Mouse (Mus musculus): ENCODE measurements around the gene Klf4. TPM values are rescaled to one million over a fixed set of nuclear protein-coding genes. Genes with fewer than 3 reads are reported as not detected.

Gene Klf4
- polyA plus RNA-seq, 1 experiment from 2014 or later = 2.3 TPM

GRCm38 (mm10) chr4:55514733-55515176 lies 17.5 kb downstream of the Klf4 start:
- H3K4me3 ChIP-seq (ENCODE audit: low read depth, low read length) = peak overlapping the region; percentile 44
- H3K36me3 ChIP-seq (ENCODE audit: control insufficient read depth, insufficient read depth, low read length) = no peaks in the 10 kb centered on the region
- peak overlapping the region; percentile 80 for H3K9ac ChIP-seq (ENCODE audit: low read length)
- no peaks in the 10 kb centered on the region; the same call in 1 of the 2 replicates for H3K4me1 ChIP-seq (replicated peaks; ENCODE audit: control insufficient read depth, insufficient read depth, low read length)
- H3K27ac ChIP-seq (ENCODE audit: low read depth, low read length) = no peak overlapping the region
- ATAC-seq (replicated peaks; ENCODE audit: low FRiP score) (peak; percentile 96), DNase-seq (ENCODE audit: low spot score) (peak; percentile 87)
- H3K4me2 ChIP-seq (ENCODE audit: low read depth, low read length, severe bottlenecking) = peak overlapping the region; percentile 72
- WGBS = 1% methylated on average over 39 of the region's 39 CpGs
- peaks cover 3% of the 10 kb centered on the region; the same call in 1 of the 2 replicates for H3K27me3 ChIP-seq (ENCODE audit: control insufficient read depth, insufficient read depth, low read length)
- no peaks in the 10 kb centered on the region for H3K9me3 ChIP-seq (ENCODE audit: control insufficient read depth, low read length)

DNA sequence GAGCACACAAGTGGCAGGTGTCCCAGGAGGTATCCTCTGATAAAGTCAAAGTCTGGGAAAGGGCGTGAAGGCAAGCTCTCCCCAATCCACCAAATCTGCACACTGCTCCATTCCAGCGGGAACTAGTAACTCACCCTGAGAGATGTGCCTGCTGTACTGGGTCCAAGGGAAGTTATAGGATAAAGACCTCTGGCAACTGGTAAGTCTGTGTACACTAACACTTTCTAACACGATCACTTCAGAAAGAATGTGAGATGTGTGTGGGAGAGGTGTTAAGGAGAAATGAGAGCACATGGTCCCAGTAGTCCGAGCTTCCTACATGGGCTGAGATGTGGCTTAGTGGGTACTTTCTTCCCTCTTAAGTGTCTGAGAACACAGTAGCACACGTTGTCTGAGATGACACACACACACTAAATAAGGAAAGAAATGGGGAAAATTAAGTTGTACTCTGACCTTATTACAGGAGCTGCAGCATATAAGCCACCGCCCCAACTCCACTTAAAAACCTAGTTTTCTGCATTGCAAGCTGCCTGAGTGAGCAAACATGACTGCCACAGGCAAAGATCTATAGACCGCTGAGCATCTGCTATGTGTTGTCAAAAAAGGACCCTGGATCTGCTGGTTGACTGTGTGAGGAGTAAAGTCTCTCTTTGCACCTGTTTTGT lies 18.5 kb downstream of the Klf4 start:
- no peaks in the 10 kb centered on the region for H3K4me1 ChIP-seq (replicated peaks; ENCODE audit: control insufficient read depth, insufficient read depth, low read length)
- H3K4me3 ChIP-seq (ENCODE audit: low read depth, low read length) = no peak overlapping the region
- H3K27ac ChIP-seq (ENCODE audit: low read depth, low read length) = no peak overlapping the region
- H3K27me3 ChIP-seq (ENCODE audit: control insufficient read depth, insufficient read depth, low read length) = peaks cover 3% of the 10 kb centered on the region; the same call in 1 of the 2 replicates
- WGBS = 85% methylated on average over 7 of the region's 7 CpGs
- H3K36me3 ChIP-seq (ENCODE audit: control insufficient read depth, insufficient read depth, low read length) = no peaks in the 10 kb centered on the region
- H3K4me2 ChIP-seq (ENCODE audit: low read depth, low read length, severe bottlenecking) = no peak overlapping the region
- ATAC-seq (replicated peaks; ENCODE audit: low FRiP score) (no peak), DNase-seq (ENCODE audit: low spot score) (no peak)
- H3K9me3 ChIP-seq (ENCODE audit: control insufficient read depth, low read length) = no peaks in the 10 kb centered on the region
- H3K9ac ChIP-seq (ENCODE audit: low read length) = no peak overlapping the region

DNA sequence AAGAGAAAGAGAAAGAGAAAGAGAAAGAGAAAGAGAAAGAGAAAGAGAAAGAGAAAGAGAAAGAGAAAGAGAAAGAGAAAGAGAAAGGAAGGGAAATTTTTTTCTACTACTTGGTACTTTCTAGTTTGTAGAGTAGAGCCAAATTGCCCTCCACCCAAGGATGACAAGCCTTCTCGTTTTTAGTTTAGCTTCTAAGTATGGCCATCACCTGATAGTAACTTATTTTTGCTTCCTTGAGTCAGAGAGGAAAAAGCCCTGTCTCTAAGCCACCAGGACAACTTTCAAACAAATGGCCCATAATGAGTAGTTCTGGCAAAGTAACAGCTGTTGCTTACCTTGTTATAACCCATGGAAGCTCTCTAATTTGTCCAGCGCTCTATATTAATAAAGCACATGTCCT lies 20.9 kb downstream of the Klf4 start:
- peaks cover 3% of the 10 kb centered on the region; the same call in 1 of the 2 replicates for H3K27me3 ChIP-seq (ENCODE audit: control insufficient read depth, insufficient read depth, low read length)
- 92% methylated on average over 2 of the region's 2 CpGs for WGBS
- ATAC-seq (replicated peaks; ENCODE audit: low FRiP score) = no peak
- H3K4me3 ChIP-seq (ENCODE audit: low read depth, low read length) = no peak overlapping the region
- H3K9ac ChIP-seq (ENCODE audit: low read length) = no peak overlapping the region
- H3K36me3 ChIP-seq (ENCODE audit: control insufficient read depth, insufficient read depth, low read length) = no peaks in the 10 kb centered on the region
- H3K27ac ChIP-seq (ENCODE audit: low read depth, low read length) = no peak overlapping the region
- no peak for DNase-seq (ENCODE audit: low spot score)
- H3K4me1 ChIP-seq (replicated peaks; ENCODE audit: control insufficient read depth, insufficient read depth, low read length) = no peaks in the 10 kb centered on the region
- H3K9me3 ChIP-seq (ENCODE audit: control insufficient read depth, low read length) = no peaks in the 10 kb centered on the region
- H3K4me2 ChIP-seq (ENCODE audit: low read depth, low read length, severe bottlenecking) = no peak overlapping the region

DNA sequence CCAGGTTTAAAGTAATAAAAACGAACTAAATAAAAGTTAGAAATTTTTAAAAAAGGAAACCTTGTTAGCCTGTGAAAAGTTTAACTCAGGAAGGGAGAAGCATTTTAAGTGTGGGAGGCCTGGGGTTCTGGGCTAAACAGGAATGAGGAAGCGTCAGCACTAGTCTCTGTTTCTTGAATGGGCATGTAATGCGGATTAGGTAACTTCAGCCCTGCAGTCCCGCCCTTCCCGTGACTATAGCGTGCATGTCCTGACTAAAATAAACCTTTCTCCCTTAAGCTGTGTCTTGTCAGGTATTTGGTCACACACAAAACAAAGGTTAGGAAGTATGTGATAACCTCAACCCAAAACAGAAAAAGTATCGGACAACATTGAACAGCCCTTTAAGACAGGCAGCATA lies 23.6 kb downstream of the Klf4 start:
- Histone ChIP-seq H3K27ac (ENCODE audit: low read depth, low read length) (no peak overlapping the region), H3K4me3 (ENCODE audit: low read depth, low read length) (no peak overlapping the region), H3K9me3 (ENCODE audit: control insufficient read depth, low read length) (no peaks in the 10 kb centered on the region), H3K4me1 (replicated peaks; ENCODE audit: control insufficient read depth, insufficient read depth, low read length) (no peaks in the 10 kb centered on the region), H3K36me3 (ENCODE audit: control insufficient read depth, insufficient read depth, low read length) (no peaks in the 10 kb centered on the region), H3K4me2 (ENCODE audit: low read depth, low read length, severe bottlenecking) (no peak overlapping the region), H3K9ac (ENCODE audit: low read length) (no peak overlapping the region), H3K27me3 (ENCODE audit: control insufficient read depth, insufficient read depth, low read length) (no peaks in the 10 kb centered on the region)
- ATAC-seq (replicated peaks; ENCODE audit: low FRiP score) (no peak), DNase-seq (ENCODE audit: low spot score) (no peak)
- WGBS = 88% methylated on average over 7 of the region's 7 CpGs

DNA sequence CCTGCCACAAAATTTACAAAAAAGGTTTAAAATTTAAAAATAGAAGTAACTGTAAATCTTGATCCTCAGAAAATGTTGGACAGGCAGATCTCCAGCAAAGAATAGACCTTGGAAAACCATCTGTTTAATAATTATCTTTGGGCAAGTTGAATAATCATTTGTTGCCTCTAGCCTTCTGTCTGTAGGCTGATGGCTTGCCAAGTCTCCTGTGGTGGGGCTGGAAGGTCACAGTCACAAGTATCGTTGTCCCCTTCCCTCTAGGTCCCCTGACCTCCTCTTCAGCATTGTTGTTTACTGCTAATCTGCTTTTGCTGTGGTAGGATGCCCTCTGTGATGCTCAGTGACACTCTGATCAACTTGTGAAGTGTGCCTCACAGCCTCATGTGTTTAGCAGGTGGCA lies 33.6 kb downstream of the Klf4 start:
- WGBS = 66% methylated on average over 1 of the region's 1 CpGs
- H3K9me3 ChIP-seq (ENCODE audit: control insufficient read depth, low read length) = no peaks in the 10 kb centered on the region
- H3K4me1 ChIP-seq (replicated peaks; ENCODE audit: control insufficient read depth, insufficient read depth, low read length) = no peaks in the 10 kb centered on the region
- ATAC-seq (replicated peaks; ENCODE audit: low FRiP score) (no peak), DNase-seq (ENCODE audit: low spot score) (no peak)
- no peaks in the 10 kb centered on the region for H3K27me3 ChIP-seq (ENCODE audit: control insufficient read depth, insufficient read depth, low read length)
- no peaks in the 10 kb centered on the region for H3K36me3 ChIP-seq (ENCODE audit: control insufficient read depth, insufficient read depth, low read length)
- H3K4me3 ChIP-seq (ENCODE audit: low read depth, low read length) = no peak overlapping the region
- H3K4me2 ChIP-seq (ENCODE audit: low read depth, low read length, severe bottlenecking) = no peak overlapping the region
- no peak overlapping the region for H3K27ac ChIP-seq (ENCODE audit: low read depth, low read length)
- no peak overlapping the region for H3K9ac ChIP-seq (ENCODE audit: low read length)

DNA sequence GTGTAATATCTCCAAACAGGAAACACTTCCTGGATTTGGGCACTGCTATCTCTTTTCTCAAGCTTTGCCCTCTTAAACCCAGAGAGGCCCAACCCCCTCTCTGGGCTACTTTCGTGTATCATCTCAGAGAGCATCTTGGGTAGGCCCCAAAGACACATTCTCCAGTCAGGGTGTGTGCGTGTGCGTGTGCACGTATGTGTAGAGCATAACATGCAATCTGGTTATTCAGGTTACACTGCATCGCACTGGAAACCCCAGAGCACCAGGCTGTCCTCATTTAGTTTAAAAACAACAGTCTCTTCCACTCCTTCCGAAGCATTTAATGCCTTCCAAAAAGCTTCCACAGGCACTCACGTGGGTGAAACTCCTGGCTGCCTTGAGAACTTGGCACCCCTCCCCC lies 35.9 kb downstream of the Klf4 start:
- no peaks in the 10 kb centered on the region for H3K36me3 ChIP-seq (ENCODE audit: control insufficient read depth, insufficient read depth, low read length)
- no peak for DNase-seq (ENCODE audit: low spot score)
- no peak overlapping the region for H3K4me3 ChIP-seq (ENCODE audit: low read depth, low read length)
- H3K27me3 ChIP-seq (ENCODE audit: control insufficient read depth, insufficient read depth, low read length) = no peaks in the 10 kb centered on the region
- H3K4me1 ChIP-seq (replicated peaks; ENCODE audit: control insufficient read depth, insufficient read depth, low read length) = no peaks in the 10 kb centered on the region
- H3K9me3 ChIP-seq (ENCODE audit: control insufficient read depth, low read length) = no peaks in the 10 kb centered on the region
- no peak overlapping the region for H3K9ac ChIP-seq (ENCODE audit: low read length)
- 86% methylated on average over 7 of the region's 7 CpGs for WGBS
- H3K27ac ChIP-seq (ENCODE audit: low read depth, low read length) = no peak overlapping the region
- H3K4me2 ChIP-seq (ENCODE audit: low read depth, low read length, severe bottlenecking) = no peak overlapping the region
- ATAC-seq (replicated peaks; ENCODE audit: low FRiP score) = no peak

DNA sequence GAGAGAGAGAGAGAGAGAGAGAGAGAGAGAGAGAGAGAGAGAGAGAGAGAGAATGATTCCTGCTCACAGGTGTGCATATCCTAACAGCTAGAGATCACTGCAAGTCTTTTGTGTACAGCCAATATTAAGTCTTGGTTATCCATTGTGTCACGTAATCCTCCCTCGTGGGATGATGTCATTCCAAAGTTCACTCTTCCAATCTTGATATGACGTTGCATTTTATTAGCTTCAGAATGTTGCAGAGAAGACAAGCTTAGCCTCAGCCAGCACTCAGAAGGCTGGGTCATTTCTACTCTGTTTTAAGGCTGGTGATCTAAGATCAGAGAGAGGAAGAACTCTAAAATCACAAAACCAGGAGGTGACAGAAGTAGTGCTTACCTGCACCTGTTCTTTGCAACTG lies 39.0 kb downstream of the Klf4 start:
- H3K9ac ChIP-seq (ENCODE audit: low read length) = no peak overlapping the region
- DNase-seq (ENCODE audit: low spot score) (no peak), ATAC-seq (replicated peaks; ENCODE audit: low FRiP score) (no peak)
- no peaks in the 10 kb centered on the region for H3K36me3 ChIP-seq (ENCODE audit: control insufficient read depth, insufficient read depth, low read length)
- no peaks in the 10 kb centered on the region for H3K27me3 ChIP-seq (ENCODE audit: control insufficient read depth, insufficient read depth, low read length)
- no peak overlapping the region for H3K4me3 ChIP-seq (ENCODE audit: low read depth, low read length)
- H3K27ac ChIP-seq (ENCODE audit: low read depth, low read length) = no peak overlapping the region
- H3K9me3 ChIP-seq (ENCODE audit: control insufficient read depth, low read length) = no peaks in the 10 kb centered on the region
- 84% methylated on average over 3 of the region's 3 CpGs for WGBS
- H3K4me1 ChIP-seq (replicated peaks; ENCODE audit: control insufficient read depth, insufficient read depth, low read length) = no peaks in the 10 kb centered on the region
- H3K4me2 ChIP-seq (ENCODE audit: low read depth, low read length, severe bottlenecking) = no peak overlapping the region

GRCm38 (mm10) chr4:55489328-55489727 lies 42.9 kb downstream of the Klf4 start:
- Histone ChIP-seq H3K9ac (ENCODE audit: low read length) (no peak overlapping the region), H3K9me3 (ENCODE audit: control insufficient read depth, low read length) (no peaks in the 10 kb centered on the region), H3K36me3 (ENCODE audit: control insufficient read depth, insufficient read depth, low read length) (no peaks in the 10 kb centered on the region), H3K27me3 (ENCODE audit: control insufficient read depth, insufficient read depth, low read length) (no peaks in the 10 kb centered on the region), H3K4me1 (replicated peaks; ENCODE audit: control insufficient read depth, insufficient read depth, low read length) (no peaks in the 10 kb centered on the region), H3K4me3 (ENCODE audit: low read depth, low read length) (no peak overlapping the region), H3K27ac (ENCODE audit: low read depth, low read length) (no peak overlapping the region), H3K4me2 (ENCODE audit: low read depth, low read length, severe bottlenecking) (no peak overlapping the region)
- DNase-seq (ENCODE audit: low spot score) (no peak), ATAC-seq (replicated peaks; ENCODE audit: low FRiP score) (no peak)
- WGBS = 70% methylated on average over 3 of the region's 3 CpGs

DNA sequence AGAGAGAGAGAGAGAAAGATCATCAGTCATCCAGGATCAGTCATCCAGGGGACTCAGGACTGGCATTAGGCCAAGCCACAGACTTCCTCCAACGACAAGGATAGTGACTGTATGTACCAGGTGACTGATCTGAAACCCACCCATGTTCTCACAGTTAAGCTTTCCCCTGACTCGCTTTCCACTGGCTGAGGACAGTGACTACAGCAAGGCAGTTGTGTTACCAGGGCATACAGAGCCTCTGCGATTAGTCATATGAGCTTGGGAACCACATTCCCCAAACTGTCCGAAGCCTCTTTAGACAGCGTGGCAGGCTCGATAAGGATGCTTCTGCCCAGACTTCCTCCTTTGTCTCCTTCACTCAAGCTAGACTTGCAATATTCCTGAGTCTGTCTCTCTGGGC lies 43.7 kb downstream of the Klf4 start:
- 87% methylated on average over 6 of the region's 6 CpGs for WGBS
- no peak for ATAC-seq (replicated peaks; ENCODE audit: low FRiP score)

More for the DNA sequence above, 43.7 kb downstream of the Klf4 start:
- DNase-seq (ENCODE audit: low spot score) = no peak
- H3K36me3 ChIP-seq (ENCODE audit: control insufficient read depth, insufficient read depth, low read length) = no peaks in the 10 kb centered on the region
- H3K27me3 ChIP-seq (ENCODE audit: control insufficient read depth, insufficient read depth, low read length) = no peaks in the 10 kb centered on the region
- no peak overlapping the region for H3K27ac ChIP-seq (ENCODE audit: low read depth, low read length)
- H3K9ac ChIP-seq (ENCODE audit: low read length) = no peak overlapping the region
- no peaks in the 10 kb centered on the region for H3K9me3 ChIP-seq (ENCODE audit: control insufficient read depth, low read length)
- H3K4me1 ChIP-seq (replicated peaks; ENCODE audit: control insufficient read depth, insufficient read depth, low read length) = no peaks in the 10 kb centered on the region
- H3K4me2 ChIP-seq (ENCODE audit: low read depth, low read length, severe bottlenecking) = no peak overlapping the region
- H3K4me3 ChIP-seq (ENCODE audit: low read depth, low read length) = no peak overlapping the region

Measured in forebrain, embryonic 11.5 days (tissue).